Mouse (Mus musculus) lung, adult 2 months (tissue): ENCODE measurements around the gene Phf19.

Experiments
- CTCF ChIP-seq: fragments of 200-500 bp; IDR thresholded peaks from 2 replicates; pipeline ENCODE4 v1.5.1; 2011; ENCODE audit warnings: mild to moderate bottlenecking, low read length, control low read depth; ENCODE audit not compliant: insufficient read depth
- POLR2A ChIP-seq: fragments of 200-500 bp; IDR thresholded peaks from 2 replicates; pipeline ENCODE4 v1.6.1; 2011; ENCODE audit warnings: low read depth, mild to moderate bottlenecking, control low read depth, low read length, borderline replicate concordance; ENCODE audit errors: extremely low read depth

DNA sequence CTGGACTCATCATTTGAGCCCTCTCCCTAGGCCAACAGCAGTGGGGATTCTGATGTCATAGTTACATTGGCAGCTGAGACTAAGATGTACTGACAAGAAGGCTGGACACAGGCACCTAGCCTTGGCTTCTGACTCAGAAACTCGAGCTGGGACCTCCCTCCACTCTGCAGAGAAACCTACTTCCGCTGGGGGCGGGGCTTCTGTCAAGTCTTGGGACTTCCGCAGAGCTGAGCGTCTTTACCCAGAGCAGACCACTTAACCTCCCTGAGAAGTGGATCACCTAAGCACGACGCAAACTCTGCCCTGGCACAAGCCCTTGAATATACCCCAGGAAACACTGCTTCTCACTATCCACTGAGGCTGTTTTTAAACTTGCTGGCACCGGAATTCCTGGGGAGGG is 30.9 kb upstream of the Phf19 start:
- TF ChIP-seq CTCF (no peak), POLR2A (0 out of 2 replicates have a peak, but pooled peaks have one; percentile 16)
